Mouse (Mus musculus) CD4-positive, CD25-positive, alpha-beta regulatory T cell, adult 9 weeks (primary cell): ENCODE data around the gene Crocc2. TPM values are rescaled to one million over a fixed set of nuclear protein-coding genes. Genes with fewer than 3 reads are reported as not detected.

Experiments used
- polyA plus RNA-seq: library from polyadenylated mRNA; unstranded; fragments of 100-300 nt; shearing (Covaris generic); gene quantifications from one replicate; pipeline ENCODE4 v1.2.1, GENCODE M21; 2017

The Crocc2 gene
- not detected for polyA plus RNA-seq

GRCm38 (mm10) chr1:93168295-93168775 is at the start of gene Crocc2:
TSS of gene Crocc2 (plus strand) at chr1:93168725.

GRCm38 (mm10) chr1:93135036-93135526 is 33.4 kb upstream of the Crocc2 start, which contains the start of gene Agxt:
TSS of gene Agxt (plus strand) at chr1:93135240.

GRCm38 (mm10) chr1:93160501-93161133 is 7.9 kb upstream of the Crocc2 start, which contains the start of gene 2310007B03Rik:
TSS of gene 2310007B03Rik (minus strand) at chr1:93160948.

GRCm38 (mm10) chr1:93235576-93236544 is 67.3 kb downstream of the Crocc2 start, which contains the start of gene Sned1:
TSS of gene Sned1 (plus strand) at chr1:93235841.

Other genes starting within 250 kb of the Crocc2 start
- 8.4 TPM for gene Capn10, start 234.3 kb upstream of the Crocc2 start, polyA plus RNA-seq
- gene Gpr35, start 217.9 kb upstream of the Crocc2 start, polyA plus RNA-seq, result 2.4 TPM
- not detected for gene Aqp12, start 162.4 kb upstream of the Crocc2 start, polyA plus RNA-seq
- not detected for gene Kif1a, start 66.8 kb upstream of the Crocc2 start, polyA plus RNA-seq
- not detected for gene Agxt, start 33.5 kb upstream of the Crocc2 start, polyA plus RNA-seq
- not detected for gene 2310007B03Rik, start 7.8 kb upstream of the Crocc2 start, polyA plus RNA-seq
- 0.15 TPM for gene Sned1, start 67.1 kb downstream of the Crocc2 start, polyA plus RNA-seq
- 26.5 TPM for gene Mterf4, start 137.2 kb downstream of the Crocc2 start, polyA plus RNA-seq
- 69.4 TPM for gene Ppp1r7, start 174.1 kb downstream of the Crocc2 start, polyA plus RNA-seq
- gene Pask, start 174.8 kb downstream of the Crocc2 start, polyA plus RNA-seq, result 1.2 TPM
- 0.86 TPM for gene Ano7, start 205.2 kb downstream of the Crocc2 start, polyA plus RNA-seq